In the genomic region with DNA sequence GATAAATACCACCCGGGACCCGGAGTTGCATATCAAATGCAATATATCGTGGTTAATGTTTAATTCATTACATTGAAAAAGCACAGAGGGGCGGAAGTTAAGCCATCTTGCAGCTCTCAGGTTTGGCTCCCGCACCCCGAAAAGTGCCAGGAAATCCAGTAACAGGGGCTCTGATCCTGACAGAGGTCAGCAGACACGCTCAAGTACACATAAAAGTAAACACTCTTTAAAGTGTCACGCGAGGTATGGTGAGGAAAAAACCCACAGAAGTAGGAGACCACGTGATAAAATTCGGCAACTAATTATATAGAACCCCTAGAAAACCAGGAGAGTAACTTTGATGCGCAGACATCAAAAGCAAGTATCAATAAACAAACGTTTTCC, we compare ENCODE assay signal across 8 mouse cellular contexts. TPM values are rescaled to one million over a fixed set of nuclear protein-coding genes. Genes with fewer than 3 reads are reported as not detected.
DNase-seq lines count a peak whose midpoint lies in the region; ATAC-seq and TF ChIP-seq lines count a peak whose summit lies in the region.

No protein-coding gene starts in this region.

- peak overlapping the region; percentile 91 for H3K4me2 ChIP-seq in forebrain, embryonic 16.5 days (ENCODE audit: low read length)
- peak overlapping the region; percentile 80 for H3K4me2 ChIP-seq in liver, postnatal 0 days (ENCODE audit: low read depth, low read length)

- H3K9ac ChIP-seq in heart, adult 2 months (ENCODE audit: low read depth, low read length), result peak overlapping the region; percentile 78
- H3K9ac ChIP-seq in forebrain, embryonic 16.5 days (replicated peaks; ENCODE audit: low read depth, low read length), result peak overlapping the region; percentile 72
- peak overlapping the region; percentile 66 for H3K9ac ChIP-seq in liver, postnatal 0 days (replicated peaks)

- 3% methylated on average over 13 of the region's 13 CpGs for WGBS in heart, adult 2 months
- WGBS in forebrain, embryonic 16.5 days, result 4% methylated on average over 13 of the region's 13 CpGs
- WGBS in liver, postnatal 0 days (ENCODE audit: insufficient replicate concordance), result 4% methylated on average over 13 of the region's 13 CpGs

- no peaks in the 10 kb centered on the region for H3K4me1 ChIP-seq in heart, adult 2 months (ENCODE audit: control insufficient read depth, insufficient read depth, low read length)
- peaks cover 21% of the 10 kb centered on the region for H3K4me1 ChIP-seq in forebrain, embryonic 16.5 days (replicated peaks; ENCODE audit: control insufficient read depth, insufficient read depth, low read length)
- peaks cover 8% of the 10 kb centered on the region for H3K4me1 ChIP-seq in liver, postnatal 0 days (ENCODE audit: insufficient read depth)

- no peaks in the 10 kb centered on the region for H3K79me2 ChIP-seq in heart, adult 2 months (replicated peaks; ENCODE audit: control insufficient read depth, insufficient read depth, low read length)

- TF ChIP-seq EP300 in heart, adult 2 months (IDR thresholded peaks at IDR 0.05; ENCODE audit: insufficient read depth, low read depth, low read length), result no peak
- TF ChIP-seq EP300 in liver, postnatal 0 days (IDR thresholded peaks at IDR 0.05; ENCODE audit: low read depth), result no peak

- no peak for TF ChIP-seq POLR2A in heart, adult 2 months (IDR thresholded peaks at IDR 0.05; ENCODE audit: insufficient read depth, low read depth, low read length)

- intact Hi-C loops in heart, adult 2 months (cut with DNase I), result no loop called here
- intact Hi-C loops in heart, postnatal 14 days (cut with DNase I), result no loop called here

- H3K9me3 ChIP-seq in forebrain, embryonic 16.5 days (ENCODE audit: control insufficient read depth, low read length), result no peaks in the 10 kb centered on the region
- no peaks in the 10 kb centered on the region for H3K9me3 ChIP-seq in liver, postnatal 0 days (ENCODE audit: low read length)

- H3K27ac ChIP-seq in heart, adult 2 months, result peak overlapping the region; percentile 94
- peak overlapping the region; percentile 96 for H3K27ac ChIP-seq in forebrain, embryonic 16.5 days (ENCODE audit: low read length)
- peak overlapping the region; percentile 94 for H3K27ac ChIP-seq in liver, postnatal 0 days (ENCODE audit: low read depth)

- ATAC-seq in forebrain, embryonic 16.5 days, result peak; percentile 16; the same call in 1 of the 2 replicates
- no peak; the same call in 1 of the 2 replicates for ATAC-seq in liver, postnatal 0 days

- TF ChIP-seq CTCF in heart, adult 2 months (IDR thresholded peaks at IDR 0.05), result no peak
- TF ChIP-seq CTCF in liver, postnatal 0 days (IDR thresholded peaks at IDR 0.05; ENCODE audit: low read depth), result no peak

- peak overlapping the region; percentile 76 for H3K4me3 ChIP-seq in heart, adult 2 months
- peak overlapping the region; percentile 82 for H3K4me3 ChIP-seq in forebrain, embryonic 16.5 days (replicated peaks; ENCODE audit: low read length)
- peak overlapping the region; percentile 73 for H3K4me3 ChIP-seq in liver, postnatal 0 days (ENCODE audit: low read depth, low read length)

- DNase-seq in heart, adult 2 months, result no peak
- DNase-seq in heart, postnatal 14 days, result no peak
- peak; percentile 45 to 58 for DNase-seq in CD8-positive naive resting alpha-beta T cell, adult 2 months (ENCODE audit: low read depth in 2 of 2, low spot score in 2 of 2)
- DNase-seq in liver, postnatal 0 days, result no peak
- no peak for DNase-seq in cerebellum, adult 11-12 months
- no peak for DNase-seq in embryo, embryonic 10 days (ENCODE audit: low spot score)
- no peak for DNase-seq in thymus, postnatal 25 days

- H3K27me3 ChIP-seq in heart, adult 2 months (ENCODE audit: control insufficient read depth, insufficient read depth, low read length), result no peaks in the 10 kb centered on the region
- no peaks in the 10 kb centered on the region for H3K27me3 ChIP-seq in forebrain, embryonic 16.5 days (replicated peaks; ENCODE audit: control insufficient read depth, insufficient read depth, low read length)
- H3K27me3 ChIP-seq in liver, postnatal 0 days (ENCODE audit: insufficient read depth, low read length), result no peaks in the 10 kb centered on the region

- peaks cover 4% of the 10 kb centered on the region; the same call in 1 of the 2 replicates for H3K36me3 ChIP-seq in heart, adult 2 months (ENCODE audit: control insufficient read depth, insufficient read depth, low read length)
- peaks cover 11% of the 10 kb centered on the region for H3K36me3 ChIP-seq in forebrain, embryonic 16.5 days (ENCODE audit: control insufficient read depth, insufficient read depth)
- H3K36me3 ChIP-seq in liver, postnatal 0 days (replicated peaks; ENCODE audit: insufficient read depth, low read length), result peaks cover 43% of the 10 kb centered on the region

RNA-seq across cellular contexts. Expression of a gene that starts 0.6 kb away (rescaled TPM):
- total RNA-seq in heart, adult 2 months (2021), result 1,000 to 10,000 TPM; 1,490 to 1,640 TPM
- polyA plus RNA-seq in heart, adult 2 months (2012; rRNA removed), result 2,522 and 4,232 TPM in 2 replicates
- total RNA-seq in heart, postnatal 14 days (2021), result 1,000 to 10,000 TPM; 1,416 to 1,506 TPM
- 804 and 844 TPM in 2 replicates for polyA plus RNA-seq in forebrain, embryonic 16.5 days (2015; fragmentation: Nextera tagmentation; extraction: Ambion mirVana)
- polyA plus RNA-seq in liver, postnatal 0 days (2015; fragmentation: Nextera tagmentation; extraction: Ambion mirVana), result 1,022 and 1,029 TPM in 2 replicates

RNA-seq across cellular contexts. Expression of a gene that starts 31.7 kb away (rescaled TPM):
- total RNA-seq in heart, adult 2 months (2021), result under 1 TPM; 0.52 to 0.68 TPM
- 0.45 and 1.0 TPM in 2 replicates for polyA plus RNA-seq in heart, adult 2 months (2012; rRNA removed)
- 10 to 100 TPM in 1 of 2 experiments, 1 to 10 TPM in 1; 10.0 to 12.2 TPM for total RNA-seq in heart, postnatal 14 days (2021)
- polyA plus RNA-seq in forebrain, embryonic 16.5 days (2015; fragmentation: Nextera tagmentation; extraction: Ambion mirVana), result 36.6 and 37.5 TPM in 2 replicates
- 23.8 and 28.8 TPM in 2 replicates for polyA plus RNA-seq in liver, postnatal 0 days (2015; fragmentation: Nextera tagmentation; extraction: Ambion mirVana)

Comparison
In these comparisons a context has a peak if more than half of its experiments do, and no peak if none do; other contexts are left out.
1. DNase-seq: peak in CD8-positive naive resting alpha-beta T cell, adult 2 months (2 of 2); none in heart, adult 2 months (0 of 2), heart, postnatal 14 days (0 of 2), liver, postnatal 0 days (single experiment), cerebellum, adult 11-12 months (single experiment), embryo, embryonic 10 days (single experiment) and thymus, postnatal 25 days (single experiment).
2. RNA of a gene that starts 31.7 kb away (polyA plus RNA-seq): 36.6 to 37.5 TPM in forebrain, embryonic 16.5 days and 23.8 to 28.8 TPM in liver, postnatal 0 days; 0.45 to 1.0 TPM in heart, adult 2 months; every median in the first group is over 10 times any median in the second.
3. Peak in every context shown above with its lines, with median percentiles within 50 percentile points of each other: H3K27ac ChIP-seq, H3K4me3 ChIP-seq and H3K9ac ChIP-seq.